Mouse (Mus musculus): ENCODE measurements around the gene Robo1. TPM values are rescaled to one million over a fixed set of nuclear protein-coding genes. Genes with fewer than 3 reads are reported as not detected.

Gene Robo1
- polyA plus RNA-seq, 1 experiment from 2014 or later: 41.4 TPM

GRCm38 (mm10) chr16:72703486-72703885 is 395.4 kb downstream of the Robo1 start:
- Histone ChIP-seq H3K4me3 (ENCODE audit: low read depth, low read length) (no peak overlapping the region), H3K27ac (ENCODE audit: low read depth, low read length) (no peak overlapping the region), H3K36me3 (ENCODE audit: control insufficient read depth, insufficient read depth, low read length) (no peaks in the 10 kb centered on the region), H3K27me3 (ENCODE audit: control insufficient read depth, insufficient read depth, low read length) (peaks cover 13% of the 10 kb centered on the region), H3K4me2 (ENCODE audit: low read depth, low read length, severe bottlenecking) (no peak overlapping the region), H3K9me3 (ENCODE audit: control insufficient read depth, low read length) (no peaks in the 10 kb centered on the region), H3K9ac (ENCODE audit: low read length) (no peak overlapping the region), H3K4me1 (replicated peaks; ENCODE audit: control insufficient read depth, insufficient read depth, low read length) (peaks cover 6% of the 10 kb centered on the region; the same call in 1 of the 2 replicates)
- WGBS: 86% methylated on average over 6 of the region's 6 CpGs
- ATAC-seq (replicated peaks; ENCODE audit: low FRiP score) (no peak), DNase-seq (ENCODE audit: low spot score) (no peak)

- peaks cover 7% of the 10 kb centered on the region for H3K27me3 ChIP-seq (ENCODE audit: control insufficient read depth, insufficient read depth, low read length)
- no peaks in the 10 kb centered on the region for H3K36me3 ChIP-seq (ENCODE audit: control insufficient read depth, insufficient read depth, low read length)
- H3K4me2 ChIP-seq (ENCODE audit: low read depth, low read length, severe bottlenecking): no peak overlapping the region
- DNase-seq (ENCODE audit: low spot score): no peak
- H3K9me3 ChIP-seq (ENCODE audit: control insufficient read depth, low read length): no peaks in the 10 kb centered on the region
- 83% methylated on average over 5 of the region's 5 CpGs for WGBS
- no peak overlapping the region for H3K9ac ChIP-seq (ENCODE audit: low read length)
- ATAC-seq (replicated peaks; ENCODE audit: low FRiP score): no peak
- H3K27ac ChIP-seq (ENCODE audit: low read depth, low read length): no peak overlapping the region
- H3K4me3 ChIP-seq (ENCODE audit: low read depth, low read length): no peak overlapping the region
- no peaks in the 10 kb centered on the region for H3K4me1 ChIP-seq (replicated peaks; ENCODE audit: control insufficient read depth, insufficient read depth, low read length)
These were observed 397.7 kb downstream of the Robo1 start for GRCm38 (mm10) chr16:72705851-72706250.

- Histone ChIP-seq H3K4me3 (ENCODE audit: low read depth, low read length) (no peak overlapping the region), H3K4me2 (ENCODE audit: low read depth, low read length, severe bottlenecking) (no peak overlapping the region), H3K9me3 (ENCODE audit: control insufficient read depth, low read length) (no peaks in the 10 kb centered on the region), H3K27me3 (ENCODE audit: control insufficient read depth, insufficient read depth, low read length) (no peaks in the 10 kb centered on the region), H3K9ac (ENCODE audit: low read length) (no peak overlapping the region), H3K4me1 (replicated peaks; ENCODE audit: control insufficient read depth, insufficient read depth, low read length) (no peaks in the 10 kb centered on the region), H3K27ac (ENCODE audit: low read depth, low read length) (no peak overlapping the region), H3K36me3 (ENCODE audit: control insufficient read depth, insufficient read depth, low read length) (no peaks in the 10 kb centered on the region)
- ATAC-seq (replicated peaks; ENCODE audit: low FRiP score) (no peak), DNase-seq (ENCODE audit: low spot score) (no peak)
- WGBS: 89% methylated on average over 2 of the region's 2 CpGs
These were observed 400.4 kb downstream of the Robo1 start for GRCm38 (mm10) chr16:72708526-72708925.

- DNase-seq (ENCODE audit: low spot score): no peak
- Histone ChIP-seq H3K9ac (ENCODE audit: low read length) (no peak overlapping the region), H3K4me1 (replicated peaks; ENCODE audit: control insufficient read depth, insufficient read depth, low read length) (no peaks in the 10 kb centered on the region), H3K4me3 (ENCODE audit: low read depth, low read length) (no peak overlapping the region), H3K4me2 (ENCODE audit: low read depth, low read length, severe bottlenecking) (no peak overlapping the region), H3K9me3 (ENCODE audit: control insufficient read depth, low read length) (no peaks in the 10 kb centered on the region), H3K27ac (ENCODE audit: low read depth, low read length) (no peak overlapping the region), H3K36me3 (ENCODE audit: control insufficient read depth, insufficient read depth, low read length) (no peaks in the 10 kb centered on the region), H3K27me3 (ENCODE audit: control insufficient read depth, insufficient read depth, low read length) (no peaks in the 10 kb centered on the region)
- no peak for ATAC-seq (replicated peaks; ENCODE audit: low FRiP score)
- 80% methylated on average over 9 of the region's 9 CpGs for WGBS
These were observed 409.2 kb downstream of the Robo1 start for GRCm38 (mm10) chr16:72717118-72717802.

- DNase-seq (ENCODE audit: low spot score): no peak
- Histone ChIP-seq H3K27me3 (ENCODE audit: control insufficient read depth, insufficient read depth, low read length) (no peaks in the 10 kb centered on the region), H3K36me3 (ENCODE audit: control insufficient read depth, insufficient read depth, low read length) (no peaks in the 10 kb centered on the region), H3K27ac (ENCODE audit: low read depth, low read length) (no peak overlapping the region), H3K9me3 (ENCODE audit: control insufficient read depth, low read length) (no peaks in the 10 kb centered on the region), H3K9ac (ENCODE audit: low read length) (no peak overlapping the region), H3K4me3 (ENCODE audit: low read depth, low read length) (no peak overlapping the region), H3K4me2 (ENCODE audit: low read depth, low read length, severe bottlenecking) (no peak overlapping the region), H3K4me1 (replicated peaks; ENCODE audit: control insufficient read depth, insufficient read depth, low read length) (no peaks in the 10 kb centered on the region)
- WGBS: 85% methylated on average over 4 of the region's 4 CpGs
- ATAC-seq (replicated peaks; ENCODE audit: low FRiP score): no peak
These were observed 411.0 kb downstream of the Robo1 start for GRCm38 (mm10) chr16:72719063-72719462.

- no peaks in the 10 kb centered on the region for H3K27me3 ChIP-seq (ENCODE audit: control insufficient read depth, insufficient read depth, low read length)
- DNase-seq (ENCODE audit: low spot score) (no peak), ATAC-seq (replicated peaks; ENCODE audit: low FRiP score) (no peak)
- no peak overlapping the region for H3K4me3 ChIP-seq (ENCODE audit: low read depth, low read length)
- H3K27ac ChIP-seq (ENCODE audit: low read depth, low read length): no peak overlapping the region
- no peaks in the 10 kb centered on the region for H3K36me3 ChIP-seq (ENCODE audit: control insufficient read depth, insufficient read depth, low read length)
- WGBS: 88% methylated on average over 4 of the region's 4 CpGs
- no peaks in the 10 kb centered on the region for H3K9me3 ChIP-seq (ENCODE audit: control insufficient read depth, low read length)
- no peak overlapping the region for H3K4me2 ChIP-seq (ENCODE audit: low read depth, low read length, severe bottlenecking)
- H3K4me1 ChIP-seq (replicated peaks; ENCODE audit: control insufficient read depth, insufficient read depth, low read length): no peaks in the 10 kb centered on the region
- H3K9ac ChIP-seq (ENCODE audit: low read length): no peak overlapping the region
These were observed 412.9 kb downstream of the Robo1 start for GRCm38 (mm10) chr16:72720979-72721378.

GRCm38 (mm10) chr16:72721713-72722481 is 413.8 kb downstream of the Robo1 start:
- Histone ChIP-seq H3K4me3 (ENCODE audit: low read depth, low read length) (no peak overlapping the region), H3K36me3 (ENCODE audit: control insufficient read depth, insufficient read depth, low read length) (no peaks in the 10 kb centered on the region), H3K27me3 (ENCODE audit: control insufficient read depth, insufficient read depth, low read length) (no peaks in the 10 kb centered on the region), H3K4me2 (ENCODE audit: low read depth, low read length, severe bottlenecking) (no peak overlapping the region), H3K9me3 (ENCODE audit: control insufficient read depth, low read length) (no peaks in the 10 kb centered on the region), H3K4me1 (replicated peaks; ENCODE audit: control insufficient read depth, insufficient read depth, low read length) (no peaks in the 10 kb centered on the region), H3K9ac (ENCODE audit: low read length) (no peak overlapping the region), H3K27ac (ENCODE audit: low read depth, low read length) (no peak overlapping the region)
- ATAC-seq (replicated peaks; ENCODE audit: low FRiP score) (no peak), DNase-seq (ENCODE audit: low spot score) (no peak)
- WGBS: 87% methylated on average over 14 of the region's 14 CpGs

GRCm38 (mm10) chr16:72734234-72734633 is 426.1 kb downstream of the Robo1 start:
- Histone ChIP-seq H3K27me3 (ENCODE audit: control insufficient read depth, insufficient read depth, low read length) (no peaks in the 10 kb centered on the region), H3K9me3 (ENCODE audit: control insufficient read depth, low read length) (no peaks in the 10 kb centered on the region), H3K9ac (ENCODE audit: low read length) (no peak overlapping the region), H3K4me1 (replicated peaks; ENCODE audit: control insufficient read depth, insufficient read depth, low read length) (no peaks in the 10 kb centered on the region), H3K27ac (ENCODE audit: low read depth, low read length) (no peak overlapping the region), H3K36me3 (ENCODE audit: control insufficient read depth, insufficient read depth, low read length) (no peaks in the 10 kb centered on the region), H3K4me2 (ENCODE audit: low read depth, low read length, severe bottlenecking) (no peak overlapping the region), H3K4me3 (ENCODE audit: low read depth, low read length) (no peak overlapping the region)
- 90% methylated on average over 5 of the region's 5 CpGs for WGBS
- DNase-seq (ENCODE audit: low spot score): no peak
- ATAC-seq (replicated peaks; ENCODE audit: low FRiP score): no peak

GRCm38 (mm10) chr16:72735175-72735574 is 427.1 kb downstream of the Robo1 start:
- Histone ChIP-seq H3K9me3 (ENCODE audit: control insufficient read depth, low read length) (no peaks in the 10 kb centered on the region), H3K4me3 (ENCODE audit: low read depth, low read length) (no peak overlapping the region), H3K27me3 (ENCODE audit: control insufficient read depth, insufficient read depth, low read length) (no peaks in the 10 kb centered on the region), H3K4me1 (replicated peaks; ENCODE audit: control insufficient read depth, insufficient read depth, low read length) (no peaks in the 10 kb centered on the region), H3K27ac (ENCODE audit: low read depth, low read length) (no peak overlapping the region), H3K36me3 (ENCODE audit: control insufficient read depth, insufficient read depth, low read length) (no peaks in the 10 kb centered on the region), H3K4me2 (ENCODE audit: low read depth, low read length, severe bottlenecking) (no peak overlapping the region), H3K9ac (ENCODE audit: low read length) (no peak overlapping the region)
- DNase-seq (ENCODE audit: low spot score) (no peak), ATAC-seq (replicated peaks; ENCODE audit: low FRiP score) (no peak)
- WGBS: 86% methylated on average over 11 of the region's 11 CpGs

All from forebrain, embryonic 11.5 days (tissue).